Mouse (Mus musculus) kidney, postnatal 36 days (tissue): Measurements from ENCODE around the gene Por.

Source experiments
- DNase-seq, 2 experiments: peaks; one replicate each; pipeline ENCODE4 v3.0.0; 2021 to 2022; ENCODE audit warnings: mixed read lengths in 2 of 2

The Por gene

GRCm38 (mm10) chr5:135657703-135658373 lies 12.0 kb upstream of the Por start:
- DNase-seq: peak; percentile 49 to 50

- no peak for DNase-seq
These were observed 9.9 kb upstream of the Por start for GRCm38 (mm10) chr5:135659956-135660355.

- DNase-seq: peak; percentile 57 to 62
These were observed 9.3 kb upstream of the Por start for GRCm38 (mm10) chr5:135660535-135660934.

GRCm38 (mm10) chr5:135666890-135667289 lies 2.9 kb upstream of the Por start:
- DNase-seq: no peak

- DNase-seq: no peak
These were observed 1.8 kb upstream of the Por start for GRCm38 (mm10) chr5:135668071-135668470.

- no peak for DNase-seq
These were observed 1.0 kb downstream of the Por start for GRCm38 (mm10) chr5:135670881-135671280.

- DNase-seq: no peak
These were observed 2.7 kb downstream of the Por start for GRCm38 (mm10) chr5:135672509-135672908.

- peak; percentile 55 to 64 for DNase-seq
These were observed 3.1 kb downstream of the Por start for GRCm38 (mm10) chr5:135672980-135673379.

- DNase-seq: peak; percentile 70 to 85
These were observed 4.5 kb downstream of the Por start for GRCm38 (mm10) chr5:135674349-135674775.

- DNase-seq: peak; percentile 93 to 96
These were observed 5.0 kb downstream of the Por start for GRCm38 (mm10) chr5:135674821-135675220.

- DNase-seq: no peak
These were observed 6.9 kb downstream of the Por start for GRCm38 (mm10) chr5:135676696-135677095.

- no peak for DNase-seq
These were observed 7.4 kb downstream of the Por start for GRCm38 (mm10) chr5:135677251-135677650.

- peak in 1 of 2 experiments; percentile 41 for DNase-seq
These were observed 8.6 kb downstream of the Por start for GRCm38 (mm10) chr5:135678481-135678880.

GRCm38 (mm10) chr5:135680967-135681545 lies 11.2 kb downstream of the Por start:
- no peak for DNase-seq

GRCm38 (mm10) chr5:135682009-135682408 lies 12.2 kb downstream of the Por start:
- no peak for DNase-seq

GRCm38 (mm10) chr5:135682942-135683570 lies 13.2 kb downstream of the Por start:
- no peak for DNase-seq

GRCm38 (mm10) chr5:135690401-135690800 lies 20.6 kb downstream of the Por start:
- DNase-seq: no peak

GRCm38 (mm10) chr5:135691266-135691665 lies 21.4 kb downstream of the Por start:
- no peak for DNase-seq

- peak; percentile 89 to 94 for DNase-seq
These were observed 23.5 kb downstream of the Por start for GRCm38 (mm10) chr5:135693281-135693853.

GRCm38 (mm10) chr5:135695277-135695721 lies 25.5 kb downstream of the Por start:
- peak in 1 of 2 experiments; percentile 40 for DNase-seq

- DNase-seq: no peak
These were observed 27.9 kb downstream of the Por start for GRCm38 (mm10) chr5:135697711-135698111.

- DNase-seq: no peak
These were observed 31.8 kb downstream of the Por start for GRCm38 (mm10) chr5:135701601-135702000.

GRCm38 (mm10) chr5:135702190-135702589 lies 32.4 kb downstream of the Por start:
- no peak for DNase-seq
